Mouse (Mus musculus): Measurements from ENCODE around the gene Galnt2. TPM values are rescaled to one million over a fixed set of nuclear protein-coding genes. Genes with fewer than 3 reads are reported as not detected.
A peak's percentile ranks its signal among the peaks of the same experiment; 100 is the strongest.

The Galnt2 gene
- polyA plus RNA-seq, 1 experiment from 2014 or later: 63.7 TPM

DNA sequence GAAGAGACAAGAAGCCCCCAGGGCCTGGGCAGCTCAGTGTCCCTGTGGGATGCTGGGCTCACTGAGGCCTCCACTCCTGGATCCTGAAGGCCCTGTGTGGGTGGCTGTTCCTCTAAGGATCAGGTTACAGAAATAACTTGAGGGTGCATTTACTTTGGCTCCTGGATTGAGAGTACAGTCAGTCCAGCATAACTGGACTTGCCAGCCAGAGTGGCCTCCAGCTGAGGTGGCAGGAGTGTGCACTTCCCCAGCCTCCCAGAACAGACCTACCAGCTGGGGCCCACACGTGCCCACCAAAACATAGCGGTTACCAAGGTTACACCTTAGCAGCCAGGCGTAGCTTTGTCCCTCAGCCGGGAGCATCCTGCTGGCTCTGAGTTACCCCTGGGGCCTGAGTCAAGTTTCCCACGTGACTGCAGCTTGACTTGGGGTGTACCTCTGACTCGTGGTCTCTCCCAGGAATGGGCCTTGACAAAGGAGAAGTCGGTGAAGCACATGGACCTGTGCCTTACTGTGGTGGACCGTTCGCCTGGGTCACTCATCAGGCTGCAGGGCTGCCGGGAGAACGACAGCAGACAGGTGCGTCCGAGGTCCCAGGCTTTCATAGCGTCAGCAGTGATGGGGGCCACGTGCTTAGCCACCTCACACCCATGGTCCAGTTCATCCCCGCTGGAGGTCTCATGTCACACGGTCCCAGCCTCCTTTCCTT is 109.3 kb downstream of the Galnt2 start:
- WGBS: 56% methylated on average over 17 of the region's 17 CpGs
- Histone ChIP-seq H3K36me3 (peaks cover 48% of the 10 kb centered on the region), H3K27me3 (no peaks in the 10 kb centered on the region), H3K27ac (replicated peaks) (0 out of 2 replicates have a peak overlapping the region, but pooled peaks have one; percentile 26), H3K9ac (no peak overlapping the region), H3K9me3 (no peaks in the 10 kb centered on the region), H3K4me3 (no peak overlapping the region), H3K4me2 (no peak overlapping the region), H3K4me1 (replicated peaks) (no peaks in the 10 kb centered on the region)
- 0 out of 2 replicates have a peak, but pooled peaks have one; percentile 53 for ATAC-seq (ENCODE audit: low FRiP score, low read depth)

DNA sequence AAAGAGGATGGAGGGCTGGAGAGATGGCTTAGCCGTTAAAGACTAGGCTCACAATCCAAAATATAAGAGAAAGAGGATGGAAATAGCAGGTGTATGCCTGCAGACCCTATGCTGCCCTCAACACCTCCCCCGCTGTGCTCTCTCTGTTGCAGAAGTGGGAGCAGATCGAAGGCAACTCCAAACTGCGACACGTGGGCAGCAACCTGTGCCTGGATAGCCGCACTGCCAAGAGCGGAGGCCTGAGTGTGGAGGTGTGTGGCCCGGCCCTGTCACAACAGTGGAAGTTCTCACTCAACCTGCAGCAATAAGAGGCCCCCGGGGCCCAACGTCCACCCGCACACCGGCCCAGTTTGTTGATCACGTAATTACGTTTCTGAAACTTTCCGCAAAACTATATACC is 112.0 kb downstream of the Galnt2 start:
- Histone ChIP-seq H3K4me1 (replicated peaks) (peaks cover 3% of the 10 kb centered on the region; the same call in 1 of the 2 replicates), H3K9ac (no peak overlapping the region), H3K36me3 (peaks cover 29% of the 10 kb centered on the region), H3K4me3 (no peak overlapping the region), H3K9me3 (no peaks in the 10 kb centered on the region), H3K27me3 (no peaks in the 10 kb centered on the region), H3K27ac (replicated peaks) (no peak overlapping the region), H3K4me2 (no peak overlapping the region)
- ATAC-seq (ENCODE audit: low FRiP score, low read depth): no peak
- WGBS: 93% methylated on average over 15 of the region's 15 CpGs

DNA sequence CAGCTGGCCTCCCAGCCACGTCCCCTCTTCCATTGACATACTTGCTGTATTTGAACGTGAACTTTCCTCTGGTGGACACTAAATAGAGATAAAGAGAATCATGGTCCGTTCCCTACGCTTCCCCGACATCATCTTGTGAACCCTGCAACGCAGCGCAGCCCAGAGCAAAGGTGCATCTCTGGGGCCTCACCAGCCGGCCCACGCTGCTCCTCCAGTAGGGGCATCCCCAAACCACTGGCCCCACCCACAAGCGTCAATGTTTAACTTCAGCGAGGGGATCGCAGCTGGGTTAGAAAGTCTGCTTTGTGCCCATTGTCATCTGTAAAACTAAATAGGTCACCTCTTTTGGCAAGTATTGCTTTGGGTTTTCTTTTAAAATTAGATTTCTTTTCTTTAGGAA is 112.8 kb downstream of the Galnt2 start:
- WGBS: 77% methylated on average over 12 of the region's 12 CpGs
- H3K9ac ChIP-seq: no peak overlapping the region
- H3K4me2 ChIP-seq: no peak overlapping the region
- ATAC-seq (ENCODE audit: low FRiP score, low read depth): no peak
- H3K9me3 ChIP-seq: no peaks in the 10 kb centered on the region
- H3K27ac ChIP-seq (replicated peaks): no peak overlapping the region
- no peaks in the 10 kb centered on the region for H3K27me3 ChIP-seq
- no peak overlapping the region for H3K4me3 ChIP-seq
- peaks cover 3% of the 10 kb centered on the region; the same call in 1 of the 2 replicates for H3K4me1 ChIP-seq (replicated peaks)
- peaks cover 22% of the 10 kb centered on the region for H3K36me3 ChIP-seq

DNA sequence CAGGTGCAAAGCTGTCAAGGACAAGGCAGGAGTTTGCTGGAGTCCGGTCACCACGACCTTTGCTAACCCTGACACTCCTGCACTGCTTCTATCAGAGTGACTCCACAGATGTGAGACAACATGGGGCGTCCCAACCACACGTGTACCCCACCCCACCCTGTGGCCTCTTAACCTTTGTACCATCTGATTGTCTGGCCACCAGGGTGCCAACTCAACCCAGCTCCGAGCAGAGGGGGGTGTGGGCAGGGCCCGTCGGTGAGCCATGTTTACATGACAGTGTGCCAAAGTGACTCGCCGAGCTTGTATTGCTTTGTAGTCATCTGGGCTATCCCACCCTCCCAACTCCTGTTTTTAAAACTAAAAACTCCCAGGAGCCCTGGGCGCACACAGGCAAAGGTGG is 113.9 kb downstream of the Galnt2 start:
- no peak for ATAC-seq (ENCODE audit: low FRiP score, low read depth)
- H3K36me3 ChIP-seq: peaks cover 15% of the 10 kb centered on the region
- H3K4me2 ChIP-seq: no peak overlapping the region
- no peaks in the 10 kb centered on the region for H3K9me3 ChIP-seq
- no peak overlapping the region for H3K9ac ChIP-seq
- H3K27me3 ChIP-seq: no peaks in the 10 kb centered on the region
- WGBS: 78% methylated on average over 10 of the region's 10 CpGs
- H3K27ac ChIP-seq (replicated peaks): no peak overlapping the region
- H3K4me3 ChIP-seq: no peak overlapping the region
- H3K4me1 ChIP-seq (replicated peaks): peaks cover 5% of the 10 kb centered on the region

DNA sequence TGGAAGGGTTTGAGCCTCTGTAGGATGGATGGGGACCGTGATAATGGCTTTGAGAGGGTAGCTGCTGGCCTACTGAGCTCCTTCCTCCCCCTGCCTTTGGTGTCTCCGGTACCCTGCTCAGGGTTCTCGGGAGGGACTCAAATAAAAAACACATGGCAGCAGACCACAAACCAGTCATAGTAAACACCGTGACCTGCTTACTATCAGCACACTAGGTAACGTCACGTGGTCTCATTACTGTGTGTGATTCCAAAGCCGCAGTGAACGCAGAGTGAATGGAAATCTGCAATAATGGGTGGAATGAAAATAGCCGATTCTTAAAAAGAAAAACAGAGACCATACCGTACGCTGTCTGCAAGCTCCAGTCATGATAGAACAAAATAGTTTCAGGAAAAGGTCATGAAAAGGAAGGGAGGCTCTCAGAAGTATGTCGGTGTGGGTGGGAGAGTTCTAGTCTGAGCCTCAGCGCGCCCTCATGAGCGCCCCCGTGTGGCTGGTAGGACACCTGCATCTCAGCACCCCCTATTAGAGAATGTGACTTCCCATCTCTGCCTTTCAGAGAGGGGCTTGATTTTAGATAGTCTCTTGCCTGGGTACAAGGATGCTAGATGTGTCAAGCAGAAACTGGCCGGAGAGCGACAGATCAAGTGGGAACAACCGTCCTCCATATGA is 115.8 kb downstream of the Galnt2 start:
- peak; percentile 65 for ATAC-seq (ENCODE audit: low FRiP score, low read depth)

DNA sequence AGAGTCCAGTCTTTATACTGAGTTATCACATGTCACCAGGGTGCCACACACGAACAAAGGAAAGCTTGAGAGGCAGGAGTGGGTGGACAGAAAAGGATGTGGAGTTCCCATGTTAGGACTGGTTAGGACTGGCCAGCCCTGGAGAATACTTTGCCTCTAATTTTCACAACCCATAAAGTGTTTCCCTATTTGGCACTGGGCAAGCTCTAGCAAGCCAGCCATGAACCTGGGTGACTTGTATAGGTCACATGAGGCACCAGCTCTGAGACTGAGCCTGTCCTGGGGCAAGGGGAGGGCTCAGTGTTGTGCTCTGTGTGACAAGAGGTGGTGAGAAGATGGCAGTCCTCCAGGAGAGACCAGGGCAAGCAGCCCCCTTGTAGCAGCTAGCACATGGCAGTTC is 116.9 kb downstream of the Galnt2 start:
- ATAC-seq (ENCODE audit: low FRiP score, low read depth): peak; percentile 12; the same call in 1 of the 2 replicates
- H3K27ac ChIP-seq (replicated peaks): no peak overlapping the region
- H3K4me3 ChIP-seq: no peak overlapping the region
- no peak overlapping the region for H3K9ac ChIP-seq
- 61% methylated on average over 1 of the region's 1 CpGs for WGBS
- H3K36me3 ChIP-seq: peaks cover 10% of the 10 kb centered on the region
- no peak overlapping the region for H3K4me2 ChIP-seq
- no peaks in the 10 kb centered on the region for H3K27me3 ChIP-seq
- peaks cover 5% of the 10 kb centered on the region for H3K4me1 ChIP-seq (replicated peaks)
- H3K9me3 ChIP-seq: no peaks in the 10 kb centered on the region

More for the DNA sequence above, 115.8 kb downstream of the Galnt2 start:
- peaks cover 12% of the 10 kb centered on the region for H3K36me3 ChIP-seq
- H3K9me3 ChIP-seq: no peaks in the 10 kb centered on the region
- H3K27me3 ChIP-seq: no peaks in the 10 kb centered on the region
- H3K9ac ChIP-seq: no peak overlapping the region
- H3K4me2 ChIP-seq: no peak overlapping the region
- H3K4me1 ChIP-seq (replicated peaks): peaks cover 5% of the 10 kb centered on the region
- H3K27ac ChIP-seq (replicated peaks): no peak overlapping the region
- no peak overlapping the region for H3K4me3 ChIP-seq
- WGBS: 47% methylated on average over 19 of the region's 19 CpGs

DNA sequence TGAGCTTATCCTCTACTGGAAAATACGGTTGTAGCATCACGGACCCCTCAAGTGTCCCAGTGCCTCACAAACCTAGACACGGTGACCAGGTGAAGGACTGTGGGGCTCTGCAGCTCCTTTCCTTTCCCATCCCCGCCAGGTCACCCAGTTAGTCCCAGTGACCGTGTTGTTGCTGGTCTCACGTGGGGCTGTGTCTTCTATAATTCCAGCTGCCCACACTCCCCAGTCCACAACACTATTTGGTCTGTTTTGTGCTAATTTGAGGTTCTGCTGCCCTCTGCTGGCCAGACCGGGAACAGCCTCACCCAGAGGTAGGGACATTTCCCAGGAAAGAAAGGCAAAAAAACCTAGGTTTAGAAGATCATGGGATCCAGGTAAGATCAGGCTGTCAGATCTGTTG is 118.5 kb downstream of the Galnt2 start:
- no peak overlapping the region for H3K4me3 ChIP-seq
- H3K27ac ChIP-seq (replicated peaks): no peak overlapping the region
- 36% methylated on average over 7 of the region's 7 CpGs for WGBS
- no peak overlapping the region for H3K9ac ChIP-seq
- H3K4me2 ChIP-seq: no peak overlapping the region
- H3K9me3 ChIP-seq: no peaks in the 10 kb centered on the region
- peaks cover 5% of the 10 kb centered on the region for H3K4me1 ChIP-seq (replicated peaks)
- no peaks in the 10 kb centered on the region for H3K27me3 ChIP-seq
- H3K36me3 ChIP-seq: peaks cover 6% of the 10 kb centered on the region; the same call in 1 of the 2 replicates
- no peak for ATAC-seq (ENCODE audit: low FRiP score, low read depth)

DNA sequence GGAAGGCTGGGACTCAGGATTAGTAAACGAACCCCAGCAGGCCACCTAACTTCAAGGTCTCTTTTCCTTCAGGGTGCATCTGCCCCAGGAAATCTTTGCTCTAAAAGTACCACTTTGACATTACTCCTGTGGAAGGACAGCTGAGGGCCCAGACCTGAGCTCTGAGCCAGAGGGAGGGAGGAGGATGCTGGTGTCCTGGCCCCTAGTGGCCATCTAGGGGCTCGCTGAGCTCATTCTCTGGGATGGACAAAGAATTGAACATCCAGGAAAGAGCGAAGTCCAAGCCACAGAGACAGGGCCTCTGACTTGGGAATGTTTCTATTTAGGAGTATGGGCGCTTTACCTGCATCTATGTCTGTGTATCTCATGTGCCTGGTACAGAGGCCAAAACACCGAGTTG is 120.4 kb downstream of the Galnt2 start:
- WGBS: 65% methylated on average over 5 of the region's 5 CpGs
- no peaks in the 10 kb centered on the region for H3K36me3 ChIP-seq
- no peaks in the 10 kb centered on the region for H3K9me3 ChIP-seq
- H3K4me2 ChIP-seq: no peak overlapping the region
- ATAC-seq (ENCODE audit: low FRiP score, low read depth): no peak
- no peak overlapping the region for H3K27ac ChIP-seq (replicated peaks)
- H3K27me3 ChIP-seq: no peaks in the 10 kb centered on the region
- H3K9ac ChIP-seq: no peak overlapping the region
- H3K4me3 ChIP-seq: no peak overlapping the region
- peaks cover 4% of the 10 kb centered on the region for H3K4me1 ChIP-seq (replicated peaks)

DNA sequence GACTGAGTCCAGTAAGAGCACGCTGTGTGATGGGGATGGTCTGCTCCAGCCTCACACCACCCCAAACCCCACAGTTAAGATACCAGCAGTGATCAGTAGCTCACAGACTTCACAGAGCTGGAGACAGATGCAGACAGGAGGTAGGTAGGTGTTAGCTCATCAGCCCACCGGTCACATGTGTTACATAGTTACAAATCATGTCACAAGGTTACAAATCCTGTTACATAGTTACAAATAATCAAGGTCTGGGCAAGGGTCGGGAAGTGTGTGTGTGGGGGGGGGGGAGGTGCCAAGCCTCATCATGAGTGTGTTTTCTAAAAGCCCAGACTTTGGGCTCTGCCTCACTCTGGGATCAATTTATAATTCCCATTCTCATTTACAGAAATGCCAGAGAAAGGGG is 129.7 kb downstream of the Galnt2 start:
- no peak overlapping the region for H3K9ac ChIP-seq
- H3K4me2 ChIP-seq: no peak overlapping the region
- ATAC-seq (ENCODE audit: low FRiP score, low read depth): no peak
- no peak overlapping the region for H3K27ac ChIP-seq (replicated peaks)
- H3K27me3 ChIP-seq: no peaks in the 10 kb centered on the region
- WGBS: 84% methylated on average over 3 of the region's 3 CpGs
- no peaks in the 10 kb centered on the region for H3K9me3 ChIP-seq
- no peak overlapping the region for H3K4me3 ChIP-seq
- H3K4me1 ChIP-seq (replicated peaks): no peaks in the 10 kb centered on the region
- no peaks in the 10 kb centered on the region for H3K36me3 ChIP-seq

DNA sequence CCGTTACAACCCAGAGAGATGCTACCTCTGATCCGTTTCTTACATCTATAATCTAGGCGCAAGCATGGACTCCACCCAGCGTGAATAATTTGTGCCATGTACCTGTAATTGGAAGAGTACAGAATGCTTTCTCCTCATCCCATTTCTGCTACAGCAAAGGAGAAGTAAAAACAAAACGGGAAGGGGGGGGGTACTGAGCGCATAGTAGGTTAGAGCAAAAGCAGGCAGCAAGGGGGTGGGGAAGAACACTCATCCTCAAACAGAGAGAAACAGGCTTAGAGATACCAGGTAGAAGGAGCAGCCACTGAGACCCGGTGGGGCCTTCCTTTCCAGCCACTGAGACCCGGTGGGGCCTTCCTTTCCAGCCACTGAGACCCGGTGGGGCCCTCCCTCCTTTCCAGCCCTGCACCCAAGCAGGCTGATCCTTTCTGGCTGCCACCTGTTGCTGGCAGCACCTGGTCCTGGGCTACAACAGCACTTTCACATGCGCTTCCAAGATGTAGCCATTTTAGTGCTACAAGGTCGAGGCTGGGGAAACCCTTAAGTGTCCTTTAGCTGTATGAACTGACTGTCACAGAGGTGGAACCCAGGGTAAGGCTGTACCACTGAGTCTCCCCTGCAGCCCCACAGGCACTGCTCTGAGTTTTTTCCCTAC is 130.7 kb downstream of the Galnt2 start:
- H3K36me3 ChIP-seq: no peaks in the 10 kb centered on the region
- no peaks in the 10 kb centered on the region for H3K27me3 ChIP-seq
- no peak overlapping the region for H3K27ac ChIP-seq (replicated peaks)
- no peaks in the 10 kb centered on the region for H3K4me1 ChIP-seq (replicated peaks)
- H3K4me3 ChIP-seq: no peak overlapping the region
- 83% methylated on average over 11 of the region's 11 CpGs for WGBS
- H3K9ac ChIP-seq: no peak overlapping the region
- H3K4me2 ChIP-seq: no peak overlapping the region
- H3K9me3 ChIP-seq: no peaks in the 10 kb centered on the region
- ATAC-seq (ENCODE audit: low FRiP score, low read depth): no peak

DNA sequence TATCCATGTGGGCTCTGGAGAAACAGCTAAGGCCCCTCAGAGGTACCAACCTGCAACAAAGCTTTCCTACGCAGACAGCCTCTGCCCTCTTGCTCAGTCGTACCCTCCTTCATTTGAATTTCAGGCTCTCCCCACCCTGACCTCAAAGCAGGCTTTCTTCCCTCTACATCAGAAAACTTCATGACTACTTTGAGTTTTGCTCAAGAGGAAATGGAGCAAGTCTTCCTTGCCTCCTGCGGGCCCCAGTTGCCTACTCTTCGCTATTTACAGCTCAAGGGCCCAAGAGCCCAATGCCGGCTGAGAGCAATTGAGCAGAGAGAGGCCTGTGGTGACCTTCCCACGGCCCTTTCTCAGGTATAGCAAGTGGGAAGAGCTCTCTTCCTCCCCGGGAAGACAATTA is 131.4 kb downstream of the Galnt2 start:
- H3K27me3 ChIP-seq: no peaks in the 10 kb centered on the region
- H3K36me3 ChIP-seq: no peaks in the 10 kb centered on the region
- no peak overlapping the region for H3K4me2 ChIP-seq
- no peak overlapping the region for H3K9ac ChIP-seq
- no peaks in the 10 kb centered on the region for H3K4me1 ChIP-seq (replicated peaks)
- no peaks in the 10 kb centered on the region for H3K9me3 ChIP-seq
- no peak overlapping the region for H3K4me3 ChIP-seq
- ATAC-seq (ENCODE audit: low FRiP score, low read depth): no peak
- H3K27ac ChIP-seq (replicated peaks): no peak overlapping the region
- WGBS: 78% methylated on average over 7 of the region's 7 CpGs

DNA sequence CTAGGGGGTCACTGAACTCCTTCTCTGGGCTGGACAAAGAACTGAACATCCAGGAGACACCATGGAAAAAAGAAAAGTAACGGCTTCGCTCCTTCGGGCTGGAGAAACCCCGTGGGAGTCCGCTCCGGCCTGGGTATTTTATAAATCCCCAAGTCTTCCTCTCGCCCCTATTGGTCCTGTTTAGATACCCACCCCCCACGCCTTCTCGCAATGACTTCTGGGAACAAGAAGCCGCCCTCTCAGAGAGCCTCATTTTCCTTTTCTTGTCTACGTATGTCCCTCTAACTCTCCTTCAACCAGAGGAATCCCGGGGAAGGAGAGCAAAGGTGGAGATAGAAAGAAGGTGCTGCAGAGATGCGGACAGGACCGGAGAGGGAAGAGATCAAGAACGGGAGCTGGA is 132.1 kb downstream of the Galnt2 start:
- H3K4me3 ChIP-seq: no peak overlapping the region
- H3K4me2 ChIP-seq: no peak overlapping the region
- 95% methylated on average over 15 of the region's 15 CpGs for WGBS
- no peaks in the 10 kb centered on the region for H3K4me1 ChIP-seq (replicated peaks)
- no peaks in the 10 kb centered on the region for H3K36me3 ChIP-seq
- no peak overlapping the region for H3K9ac ChIP-seq
- no peak overlapping the region for H3K27ac ChIP-seq (replicated peaks)
- H3K27me3 ChIP-seq: no peaks in the 10 kb centered on the region
- no peaks in the 10 kb centered on the region for H3K9me3 ChIP-seq
- no peak for ATAC-seq (ENCODE audit: low FRiP score, low read depth)
